Mouse (Mus musculus) WW6 (cell line): ENCODE measurements around the gene 1700010I14Rik.

Experiments used
- DNase-seq: peaks from one replicate; pipeline ENCODE4 v3.0.0-alpha.2; 2013; ENCODE audit warnings: low read depth, low spot score

1700010I14Rik gene

GRCm38 (mm10) chr17:9023198-9023942 lies 35.2 kb downstream of the 1700010I14Rik start:
- DNase-seq: no peak

- no peak for DNase-seq
These were observed 42.0 kb downstream of the 1700010I14Rik start for GRCm38 (mm10) chr17:9030181-9030580.

GRCm38 (mm10) chr17:9031241-9032141 lies 43.4 kb downstream of the 1700010I14Rik start:
- peak; percentile 47 for DNase-seq

GRCm38 (mm10) chr17:9032362-9033044 lies 44.4 kb downstream of the 1700010I14Rik start:
- no peak for DNase-seq

- no peak for DNase-seq
These were observed 45.4 kb downstream of the 1700010I14Rik start for GRCm38 (mm10) chr17:9033511-9033910.

- no peak for DNase-seq
These were observed 47.6 kb downstream of the 1700010I14Rik start for GRCm38 (mm10) chr17:9035561-9036348.

- no peak for DNase-seq
These were observed 54.6 kb downstream of the 1700010I14Rik start for GRCm38 (mm10) chr17:9042723-9043122.

- DNase-seq: no peak
These were observed 64.4 kb downstream of the 1700010I14Rik start for GRCm38 (mm10) chr17:9052441-9052980.

- no peak for DNase-seq
These were observed 71.3 kb downstream of the 1700010I14Rik start for GRCm38 (mm10) chr17:9059360-9059932.
